Mouse (Mus musculus) kidney, embryonic 15.5 days (tissue): ENCODE results near the gene Amh. TPM values are rescaled to one million over a fixed set of nuclear protein-coding genes. Genes with fewer than 3 reads are reported as not detected.
A peak's percentile ranks its signal among the peaks of the same experiment; 100 is the strongest.

Experiments
- ATAC-seq: fragments of 200-750 bp; cut with Nextera tagmentation; replicated peaks from 2 replicates; pipeline ENCODE4 v1.8.0; 2017; ENCODE audit warnings: moderate TSS enrichment; ENCODE audit not compliant: low FRiP score
- H3K27ac ChIP-seq: fragments of 300-500 bp; sonication (generic); 2 replicates; pipeline ENCODE4 v1.5.1; 2015; ENCODE audit warnings: mild to moderate bottlenecking, inconsistent platforms
- H3K27me3 ChIP-seq: fragments of 300-500 bp; sonication (generic); 2 replicates; pipeline ENCODE4 v1.6.1; 2015; ENCODE audit warnings: inconsistent platforms
- H3K36me3 ChIP-seq: fragments of 300-500 bp; sonication (generic); 2 replicates; pipeline ENCODE4 v1.6.1; 2015; ENCODE audit warnings: inconsistent platforms
- H3K4me1 ChIP-seq: fragments of 300-500 bp; sonication (generic); 2 replicates; pipeline ENCODE4 v1.6.1; 2015; ENCODE audit warnings: inconsistent platforms
- H3K4me2 ChIP-seq: fragments of 300-500 bp; sonication (generic); 2 replicates; pipeline ENCODE4 v1.6.1; 2015; ENCODE audit warnings: moderate library complexity, mild to moderate bottlenecking, inconsistent platforms
- H3K4me3 ChIP-seq: fragments of 300-500 bp; sonication (generic); replicated peaks from 2 replicates; pipeline ENCODE4 v1.5.1; 2015; ENCODE audit warnings: mild to moderate bottlenecking, inconsistent platforms
- H3K9ac ChIP-seq: fragments of 300-500 bp; sonication (generic); 2 replicates; pipeline ENCODE4 v1.6.1; 2015; ENCODE audit warnings: mild to moderate bottlenecking, inconsistent platforms
- H3K9me3 ChIP-seq: fragments of 300-500 bp; sonication (generic); replicated peaks from 2 replicates; pipeline ENCODE4 v1.6.1; 2016; ENCODE audit warnings: inconsistent platforms
- WGBS: fragments of 180-500 bp; shearing (Covaris S2); methylation state at CpG from one replicate; pipeline ENCODE4 v1.1.7; 2015; ENCODE audit warnings: mixed read lengths; 5-methylcytosine and 5-hydroxymethylcytosine counted together
- polyA plus RNA-seq: library from polyadenylated mRNA; unstranded; fragments of >200 nt; fragmentation: Nextera tagmentation; extraction: Ambion mirVana; gene quantifications from 2 replicates; pipeline ENCODE4 v1.2.1, GENCODE M21; 2015

The Amh gene
- polyA plus RNA-seq, 1 experiment from 2014 or later: not detected

GRCm38 (mm10) chr10:80799070-80799566, 5.9 kb upstream of the Amh start:
- H3K4me1 ChIP-seq: peaks cover 31% of the 10 kb centered on the region
- H3K27me3 ChIP-seq: no peaks in the 10 kb centered on the region
- H3K27ac ChIP-seq: peak overlapping the region; percentile 99
- H3K4me3 ChIP-seq: peak overlapping the region; percentile 74
- H3K9ac ChIP-seq: peak overlapping the region; percentile 95
- 2% methylated on average over 18 of the region's 18 CpGs for WGBS
- no peaks in the 10 kb centered on the region for H3K9me3 ChIP-seq
- no peak for ATAC-seq
- H3K36me3 ChIP-seq: peaks cover 68% of the 10 kb centered on the region
- peak overlapping the region; percentile 76 for H3K4me2 ChIP-seq

GRCm38 (mm10) chr10:80802204-80802912, 2.7 kb upstream of the Amh start:
- H3K27ac ChIP-seq: no peak overlapping the region
- H3K9ac ChIP-seq: no peak overlapping the region
- peaks cover 7% of the 10 kb centered on the region; the same call in 1 of the 2 replicates for H3K27me3 ChIP-seq
- WGBS: 84% methylated on average over 10 of the region's 10 CpGs
- H3K36me3 ChIP-seq: peaks cover 54% of the 10 kb centered on the region
- no peaks in the 10 kb centered on the region for H3K9me3 ChIP-seq
- peaks cover 38% of the 10 kb centered on the region for H3K4me1 ChIP-seq
- no peak overlapping the region for H3K4me2 ChIP-seq
- ATAC-seq: no peak
- H3K4me3 ChIP-seq: no peak overlapping the region

- Histone ChIP-seq H3K9me3 (no peaks in the 10 kb centered on the region), H3K27me3 (peaks cover 7% of the 10 kb centered on the region; the same call in 1 of the 2 replicates), H3K4me2 (no peak overlapping the region), H3K9ac (no peak overlapping the region), H3K4me3 (no peak overlapping the region), H3K36me3 (peaks cover 54% of the 10 kb centered on the region), H3K27ac (no peak overlapping the region), H3K4me1 (peaks cover 44% of the 10 kb centered on the region)
- WGBS: 86% methylated on average over 3 of the region's 3 CpGs
- ATAC-seq: no peak
Measured at GRCm38 (mm10) chr10:80802996-80803395, 2.0 kb upstream of the Amh start.

DNA sequence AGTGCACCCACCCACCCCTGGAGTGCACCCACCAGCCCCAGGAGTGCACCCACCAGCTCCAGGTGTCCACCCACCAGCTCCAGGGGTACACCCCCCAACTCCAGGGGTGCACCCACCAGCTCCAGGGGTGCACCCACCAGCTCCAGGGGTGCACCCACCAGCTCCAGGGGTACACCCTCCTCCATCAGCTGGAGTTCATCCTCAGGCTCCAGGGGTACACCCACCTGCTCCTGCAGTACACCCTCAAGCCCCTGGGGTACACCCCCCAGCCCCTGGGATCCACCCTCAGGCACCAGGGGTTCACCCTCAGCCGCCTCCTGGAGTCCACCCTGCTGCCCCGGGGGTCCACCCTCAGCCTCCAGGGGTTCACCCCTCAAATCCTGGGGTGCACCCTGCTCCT, 703 bp upstream of the Amh start:
- no peak overlapping the region for H3K9ac ChIP-seq
- H3K4me3 ChIP-seq: no peak overlapping the region
- no peak overlapping the region for H3K4me2 ChIP-seq
- H3K27me3 ChIP-seq: peaks cover 7% of the 10 kb centered on the region; the same call in 1 of the 2 replicates
- ATAC-seq: no peak
- H3K4me1 ChIP-seq: peaks cover 56% of the 10 kb centered on the region
- H3K27ac ChIP-seq: no peak overlapping the region
- no peaks in the 10 kb centered on the region for H3K9me3 ChIP-seq
- 100% methylated on average over 2 of the region's 2 CpGs for WGBS
- H3K36me3 ChIP-seq: peaks cover 54% of the 10 kb centered on the region

DNA sequence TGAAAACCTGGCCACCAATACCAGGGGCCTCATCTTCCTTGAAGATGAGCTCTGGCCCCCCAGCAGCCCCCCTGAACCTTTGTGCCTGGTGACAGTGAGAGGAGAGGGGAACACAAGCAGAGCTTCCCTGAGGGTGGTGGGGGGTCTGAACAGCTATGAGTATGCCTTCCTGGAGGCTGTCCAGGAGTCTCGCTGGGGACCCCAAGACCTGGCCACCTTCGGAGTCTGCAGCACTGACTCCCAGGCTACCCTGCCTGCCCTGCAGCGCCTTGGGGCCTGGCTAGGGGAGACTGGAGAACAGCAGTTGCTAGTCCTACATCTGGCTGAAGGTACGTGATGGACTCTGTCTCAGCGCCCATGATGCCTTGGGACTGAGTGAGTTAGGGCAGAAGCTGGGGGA, 279 bp downstream of the Amh start:
- H3K9ac ChIP-seq: peak overlapping the region; percentile 15; the same call in 1 of the 2 replicates
- peaks cover 13% of the 10 kb centered on the region for H3K27me3 ChIP-seq
- WGBS: 76% methylated on average over 5 of the region's 5 CpGs
- H3K4me2 ChIP-seq: no peak overlapping the region
- no peak for ATAC-seq
- H3K4me1 ChIP-seq: peaks cover 55% of the 10 kb centered on the region
- H3K36me3 ChIP-seq: peaks cover 51% of the 10 kb centered on the region
- H3K27ac ChIP-seq: no peak overlapping the region
- H3K9me3 ChIP-seq: no peaks in the 10 kb centered on the region
- H3K4me3 ChIP-seq: no peak overlapping the region

DNA sequence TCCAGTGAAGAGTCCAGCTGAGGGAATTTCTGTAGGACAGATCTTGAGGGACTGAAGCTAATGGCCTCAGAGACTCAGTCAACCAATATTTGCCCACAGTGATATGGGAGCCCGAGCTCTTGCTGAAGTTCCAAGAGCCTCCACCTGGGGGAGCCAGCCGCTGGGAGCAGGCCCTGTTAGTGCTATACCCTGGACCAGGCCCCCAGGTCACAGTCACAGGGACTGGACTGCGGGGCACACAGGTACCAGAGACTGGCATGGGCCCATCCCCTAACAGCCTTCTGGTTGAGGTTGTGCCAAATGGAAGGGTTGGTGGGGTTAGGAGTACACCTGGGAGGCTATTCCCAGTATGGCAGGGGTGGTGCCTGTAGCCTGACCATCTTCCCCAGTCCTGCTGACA, 882 bp downstream of the Amh start:
- Histone ChIP-seq H3K27ac (no peak overlapping the region), H3K36me3 (peaks cover 45% of the 10 kb centered on the region), H3K4me3 (no peak overlapping the region), H3K4me2 (no peak overlapping the region), H3K9ac (no peak overlapping the region), H3K4me1 (peaks cover 56% of the 10 kb centered on the region), H3K27me3 (peaks cover 16% of the 10 kb centered on the region), H3K9me3 (no peaks in the 10 kb centered on the region)
- WGBS: 18% methylated on average over 3 of the region's 3 CpGs
- peak; percentile 40 for ATAC-seq

- peaks cover 16% of the 10 kb centered on the region for H3K27me3 ChIP-seq
- H3K4me3 ChIP-seq: peak overlapping the region; percentile 52
- peaks cover 53% of the 10 kb centered on the region for H3K4me1 ChIP-seq
- peak overlapping the region; percentile 86 for H3K27ac ChIP-seq
- H3K9me3 ChIP-seq: no peaks in the 10 kb centered on the region
- H3K9ac ChIP-seq: peak overlapping the region; percentile 65
- peak overlapping the region; percentile 92 for H3K4me2 ChIP-seq
- H3K36me3 ChIP-seq: peaks cover 40% of the 10 kb centered on the region
- ATAC-seq: peak; percentile 4
- 43% methylated on average over 34 of the region's 34 CpGs for WGBS
Measured at GRCm38 (mm10) chr10:80806341-80807056, 1.5 kb downstream of the Amh start.

- Histone ChIP-seq H3K9ac (peak overlapping the region; percentile 65), H3K27me3 (peaks cover 16% of the 10 kb centered on the region), H3K4me3 (peak overlapping the region; percentile 52), H3K27ac (peak overlapping the region; percentile 86), H3K36me3 (peaks cover 33% of the 10 kb centered on the region), H3K4me1 (peaks cover 54% of the 10 kb centered on the region), H3K9me3 (no peaks in the 10 kb centered on the region), H3K4me2 (peak overlapping the region; percentile 92)
- WGBS: under 1% methylated on average over 58 of the region's 58 CpGs
- ATAC-seq: peak; percentile 55
Measured at GRCm38 (mm10) chr10:80807057-80807627, 2.1 kb downstream of the Amh start.

DNA sequence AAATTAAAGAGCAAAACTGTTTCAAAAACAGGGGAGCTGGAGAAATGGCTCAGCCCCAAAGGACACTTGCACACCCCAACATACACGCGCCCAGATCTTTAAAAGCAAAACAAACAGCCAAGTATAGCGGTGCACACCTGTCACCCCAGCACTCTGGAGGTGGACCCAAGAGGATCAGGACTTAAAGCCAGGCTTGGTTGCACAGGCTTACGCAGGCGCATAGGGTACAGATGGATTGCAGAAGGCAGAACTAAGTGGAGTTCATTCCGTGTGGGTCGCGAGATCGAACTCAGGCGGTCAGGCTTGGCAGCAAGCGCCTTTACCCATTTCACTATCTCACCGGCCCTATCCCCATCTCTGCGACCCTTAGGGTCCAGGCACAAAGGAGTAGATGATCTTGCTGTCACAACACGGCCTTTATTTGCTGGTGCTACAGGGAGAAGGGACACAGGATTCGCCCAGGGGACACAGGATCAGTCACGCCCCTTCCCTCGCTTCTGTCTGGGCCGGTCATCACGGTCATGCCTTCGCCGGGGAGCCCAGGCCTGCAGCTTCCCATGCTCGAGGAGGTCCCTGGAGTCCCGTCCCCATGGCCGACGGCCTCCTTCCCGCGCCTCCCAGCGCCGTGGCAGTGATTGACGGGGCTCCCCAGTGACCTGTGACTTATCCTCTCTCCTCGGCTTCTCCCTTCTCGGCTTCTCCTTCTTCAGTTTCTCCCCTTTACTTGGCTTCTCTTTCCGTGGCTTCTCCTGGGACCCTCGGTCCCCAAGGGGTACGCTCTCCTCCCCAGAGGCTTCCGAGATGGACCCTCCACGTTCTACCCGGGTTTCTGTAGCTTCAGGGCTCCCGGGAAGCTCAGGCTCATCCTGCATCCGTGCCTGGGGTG, 3.3 kb downstream of the Amh start:
- Histone ChIP-seq H3K4me1 (peaks cover 58% of the 10 kb centered on the region), H3K9me3 (no peaks in the 10 kb centered on the region), H3K27me3 (peaks cover 18% of the 10 kb centered on the region), H3K4me2 (peak overlapping the region; percentile 92), H3K36me3 (peaks cover 21% of the 10 kb centered on the region), H3K9ac (peak overlapping the region; percentile 44), H3K4me3 (peak overlapping the region; percentile 52), H3K27ac (peak overlapping the region; percentile 86)
- WGBS: 13% methylated on average over 40 of the region's 40 CpGs
- ATAC-seq: no peak

DNA sequence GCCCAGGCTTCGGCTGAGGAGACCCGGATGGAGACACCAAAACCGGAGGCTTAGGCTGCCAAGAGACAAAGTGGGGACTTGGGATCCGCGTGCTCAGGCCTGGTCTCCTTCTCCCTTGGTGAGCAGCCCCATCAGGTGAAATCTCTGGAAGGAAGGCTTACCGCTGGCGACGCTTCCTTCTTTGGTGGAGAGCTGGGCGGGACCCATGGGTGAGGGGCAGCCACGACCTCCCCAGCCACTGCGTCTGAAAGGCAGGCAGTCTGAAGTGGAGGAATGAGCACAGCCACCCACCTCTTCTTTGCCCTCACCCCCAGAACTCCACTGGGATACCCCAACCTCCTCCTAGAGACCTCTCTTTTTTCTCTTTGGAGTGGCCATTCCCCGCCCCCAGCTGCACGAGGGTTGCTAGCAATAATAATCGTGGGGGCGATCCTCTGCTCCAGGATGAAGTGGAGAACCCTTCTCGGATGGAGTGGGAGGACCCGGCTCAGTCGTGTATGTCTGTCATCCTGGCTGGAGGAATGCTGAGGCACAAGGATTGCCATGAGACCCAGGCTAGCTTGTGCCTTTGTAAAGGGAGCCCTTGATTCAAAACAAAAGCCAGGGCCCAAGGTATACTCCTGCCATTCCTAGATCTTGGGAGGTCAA, 4.1 kb downstream of the Amh start:
- no peak for ATAC-seq
- Histone ChIP-seq H3K9me3 (no peaks in the 10 kb centered on the region), H3K27ac (peak overlapping the region; percentile 86), H3K4me2 (peak overlapping the region; percentile 92), H3K36me3 (peaks cover 14% of the 10 kb centered on the region), H3K4me3 (peak overlapping the region; percentile 52), H3K4me1 (peaks cover 58% of the 10 kb centered on the region), H3K9ac (peak overlapping the region; percentile 44), H3K27me3 (peaks cover 21% of the 10 kb centered on the region)
- WGBS: 5% methylated on average over 18 of the region's 18 CpGs

GRCm38 (mm10) chr10:80810084-80810483, 5.0 kb downstream of the Amh start:
- no peaks in the 10 kb centered on the region for H3K9me3 ChIP-seq
- H3K4me1 ChIP-seq: peaks cover 56% of the 10 kb centered on the region
- no peak overlapping the region for H3K27ac ChIP-seq
- peak overlapping the region; percentile 50 for H3K4me2 ChIP-seq
- peaks cover 21% of the 10 kb centered on the region for H3K27me3 ChIP-seq
- H3K4me3 ChIP-seq: peak overlapping the region; percentile 21
- ATAC-seq: no peak
- peaks cover 4% of the 10 kb centered on the region for H3K36me3 ChIP-seq
- 4% methylated on average over 20 of the region's 20 CpGs for WGBS
- 0 out of 2 replicates have a peak overlapping the region, but pooled peaks have one; percentile 15 for H3K9ac ChIP-seq
